Mouse (Mus musculus) MEL (cell line): ENCODE measurements around the gene Themis3. TPM values are rescaled to one million over a fixed set of nuclear protein-coding genes. Genes with fewer than 3 reads are reported as not detected.

ENCODE experiments used
- DNase-seq: peaks from one replicate; pipeline ENCODE4 v3.0.0; 2011; ENCODE audit warnings: low read depth, low spot score
- H3K27ac ChIP-seq: 2 replicates; pipeline ENCODE4 v1.5.1; 2012; ENCODE audit warnings: low read depth, mild to moderate bottlenecking, control low read depth, low read length, moderate library complexity; ENCODE audit not compliant: control insufficient read depth
- H3K27me3 ChIP-seq, 2 experiments: fragments of 150-350 bp in 1 of 2; sonication (generic) in 1 of 2; 2 replicates each; pipeline ENCODE4 v1.6.1; 2012; ENCODE audit warnings: low read length in 2 of 2, mild to moderate bottlenecking in 2 of 2, improper control_type of control experiment in 1 of 2, moderate library complexity in 1 of 2; ENCODE audit not compliant: insufficient read depth in 2 of 2, control insufficient read depth in 1 of 2
- H3K36me3 ChIP-seq, 2 experiments: 2 replicates each; pipeline ENCODE4 v1.6.1; 2012 to 2014; ENCODE audit warnings: low read length in 2 of 2, improper control_type of control experiment in 1 of 2, inconsistent platforms in 1 of 2, mild to moderate bottlenecking in 1 of 2; ENCODE audit not compliant: insufficient read depth in 2 of 2, control insufficient read depth in 1 of 2
- H3K4me1 ChIP-seq, 2 experiments: fragments of 150-350 bp in 1 of 2; sonication (generic) in 1 of 2; 2 replicates each; pipeline ENCODE4 v1.6.1; 2012; ENCODE audit warnings: low read length in 2 of 2, improper control_type of control experiment in 1 of 2, mild to moderate bottlenecking in 1 of 2; ENCODE audit not compliant: insufficient read depth in 2 of 2, control insufficient read depth in 1 of 2
- H3K4me3 ChIP-seq, 2 experiments: fragments of 150-350 bp in 1 of 2; sonication (generic) in 1 of 2; 2 replicates each; pipeline ENCODE4 v1.5.1; 2012; ENCODE audit warnings: low read depth in 2 of 2, low read length in 2 of 2, mild to moderate bottlenecking in 2 of 2, moderate library complexity in 2 of 2, control low read depth in 1 of 2, improper control_type of control experiment in 1 of 2; ENCODE audit not compliant: control insufficient read depth in 1 of 2, insufficient read depth in 1 of 2
- H3K79me2 ChIP-seq: 2 replicates; pipeline ENCODE4 v1.6.1; 2012; ENCODE audit warnings: mild to moderate bottlenecking, low read length, moderate library complexity; ENCODE audit not compliant: control insufficient read depth, poor library complexity, insufficient read depth
- H3K9ac ChIP-seq: 2 replicates; pipeline ENCODE4 v1.6.1; 2012; ENCODE audit warnings: low read depth, mild to moderate bottlenecking, control low read depth, low read length, moderate library complexity; ENCODE audit not compliant: control insufficient read depth, poor library complexity, severe bottlenecking
- H3K9me3 ChIP-seq: fragments of 150-350 bp; sonication (generic); replicated peaks from 2 replicates; pipeline ENCODE4 v1.6.1; 2012; ENCODE audit warnings: mild to moderate bottlenecking, low read length, improper control_type of control experiment, moderate library complexity; ENCODE audit not compliant: insufficient read depth
- CHD1 ChIP-seq: IDR thresholded peaks from 2 replicates; pipeline ENCODE4 v1.6.1; 2012; ENCODE audit warnings: low read depth, mild to moderate bottlenecking, inconsistent platforms, low read length, improper control_type of control experiment
- CTCF ChIP-seq, 3 experiments: IDR thresholded peaks in 2 of 3; conservative IDR thresholded peaks in 1 of 3; 2 replicates each; pipeline ENCODE4 v1.5.1; 2011 to 2012; ENCODE audit warnings: low read length in 3 of 3, low read depth in 2 of 3, mild to moderate bottlenecking in 2 of 3, improper control_type of control experiment in 1 of 3, inconsistent platforms in 1 of 3, mixed read lengths in 1 of 3, moderate library complexity in 1 of 3; ENCODE audit not compliant: control insufficient read depth in 1 of 3, insufficient read depth in 1 of 3, poor library complexity in 1 of 3, severe bottlenecking in 1 of 3
- E2F4 ChIP-seq: IDR thresholded peaks from 2 replicates; pipeline ENCODE4 v1.6.1; 2011; ENCODE audit warnings: low read depth, low read length, improper control_type of control experiment, borderline replicate concordance
- ELF1 ChIP-seq: IDR thresholded peaks from 2 replicates; pipeline ENCODE4 v1.6.1; 2014; ENCODE audit warnings: low read depth, mild to moderate bottlenecking, inconsistent platforms, low read length, improper control_type of control experiment, moderate library complexity
- MAFK ChIP-seq: IDR thresholded peaks from 2 replicates; pipeline ENCODE4 v1.6.1; 2011; ENCODE audit warnings: low read depth, mild to moderate bottlenecking, low read length, improper control_type of control experiment, borderline replicate concordance
- MAZ ChIP-seq: IDR thresholded peaks from 2 replicates; pipeline ENCODE4 v1.6.1; 2012; ENCODE audit warnings: low read depth, mild to moderate bottlenecking, inconsistent platforms, low read length, improper control_type of control experiment
- MYB ChIP-seq: IDR thresholded peaks from 2 replicates; pipeline ENCODE4 v1.6.1; 2011; ENCODE audit warnings: mild to moderate bottlenecking, low read depth, low read length, improper control_type of control experiment
- MYC ChIP-seq: IDR thresholded peaks from 2 replicates; pipeline ENCODE4 v1.6.1; 2011; ENCODE audit warnings: low read depth, mild to moderate bottlenecking, low read length, improper control_type of control experiment, moderate library complexity
- POLR2A ChIP-seq, 2 experiments: IDR thresholded peaks; 2 replicates each; pipeline ENCODE4 v1.6.1; 2011 to 2012; ENCODE audit warnings: low read length in 2 of 2, mild to moderate bottlenecking in 2 of 2, control low read depth in 1 of 2, improper control_type of control experiment in 1 of 2, low read depth in 1 of 2, moderate library complexity in 1 of 2; ENCODE audit not compliant: control insufficient read depth in 1 of 2, insufficient read depth in 1 of 2, poor library complexity in 1 of 2
- POLR2AphosphoS2 ChIP-seq: IDR thresholded peaks from 2 replicates; pipeline ENCODE4 v1.6.1; 2011; ENCODE audit warnings: low read length, improper control_type of control experiment
- POLR2AphosphoS5 ChIP-seq: IDR thresholded peaks from 2 replicates; pipeline ENCODE4 v1.6.1; 2012; ENCODE audit warnings: low read depth, borderline replicate concordance, mild to moderate bottlenecking, inconsistent platforms, low read length, moderate library complexity, mixed read lengths
- RAD21 ChIP-seq: IDR thresholded peaks from 2 replicates; pipeline ENCODE4 v1.6.1; 2011; ENCODE audit warnings: mild to moderate bottlenecking, low read depth, low read length, improper control_type of control experiment
- TCF12 ChIP-seq: IDR thresholded peaks from 2 replicates; pipeline ENCODE4 v1.6.1; 2014; ENCODE audit warnings: low read depth, mild to moderate bottlenecking, inconsistent platforms, low read length, improper control_type of control experiment, moderate library complexity
- UBTF ChIP-seq: IDR thresholded peaks from 2 replicates; pipeline ENCODE4 v1.6.1; 2012; ENCODE audit warnings: low read depth, mild to moderate bottlenecking, inconsistent platforms, low read length, improper control_type of control experiment, moderate library complexity, borderline replicate concordance; ENCODE audit not compliant: insufficient read depth
- ZC3H11A ChIP-seq: IDR thresholded peaks from 2 replicates; pipeline ENCODE4 v1.6.1; 2012; ENCODE audit warnings: low read depth, mild to moderate bottlenecking, inconsistent platforms, low read length, improper control_type of control experiment
- ZKSCAN1 ChIP-seq: IDR thresholded peaks from 2 replicates; pipeline ENCODE4 v1.6.1; 2012; ENCODE audit warnings: low read depth, mild to moderate bottlenecking, inconsistent platforms, low read length, improper control_type of control experiment, moderate library complexity
- ZNF384 ChIP-seq: IDR thresholded peaks from 2 replicates; pipeline ENCODE4 v1.6.1; 2012; ENCODE audit warnings: low read depth, mild to moderate bottlenecking, inconsistent platforms, low read length, improper control_type of control experiment
- polyA plus RNA-seq, 2 experiments: library from polyadenylated mRNA; stranded (reverse) in 1 of 2; unstranded in 1 of 2; fragments of >175 nt in 1 of 2; fragments of >200 nt in 1 of 2; gene quantifications; 2 replicates each; pipeline versions ENCODE4 v1.2.1 to v1.2.4; 2012; ENCODE audit warnings: low replicate concordance in 2 of 2, low read depth in 1 of 2; ENCODE audit not compliant: insufficient read length in 2 of 2, insufficient read depth in 1 of 2, missing spikeins in 1 of 2
- total RNA-seq: library from RNA; depleted of rRNA; stranded (reverse); fragments of 300-350 nt; gene quantifications from 2 replicates; pipeline ENCODE4 v1.2.3, GENCODE M21; 2012

Themis3 gene
- total and polyA plus RNA-seq, 3 experiments = 0.03 TPM; not detected in 2

GRCm38 (mm10) chr17:66561380-66561779 is 33.0 kb downstream of the Themis3 start:
- Histone ChIP-seq H3K9ac (no peak overlapping the region), H3K36me3 (no peaks in the 10 kb centered on the region), H3K4me3 (no peak overlapping the region), H3K27me3 (no peaks in the 10 kb centered on the region), H3K9me3 (no peaks in the 10 kb centered on the region), H3K4me1 (no peaks in the 10 kb centered on the region), H3K27ac (no peak overlapping the region), H3K79me2 (no peaks in the 10 kb centered on the region)
- TF ChIP-seq TCF12 (no peak), ZNF384 (no peak), POLR2AphosphoS2 (no peak), POLR2AphosphoS5 (no peak), MYC (no peak), RAD21 (no peak), MAZ (no peak), MYB (no peak), ZKSCAN1 (no peak), CHD1 (no peak), MAFK (no peak), UBTF (no peak), ELF1 (no peak), ZC3H11A (no peak), E2F4 (no peak)
- no peak for DNase-seq

GRCm38 (mm10) chr17:66558404-66559317 is 35.8 kb downstream of the Themis3 start:
- no peak overlapping the region for H3K9ac ChIP-seq
- no peaks in the 10 kb centered on the region for H3K36me3 ChIP-seq
- no peak overlapping the region for H3K4me3 ChIP-seq
- DNase-seq = no peak
- no peaks in the 10 kb centered on the region for H3K4me1 ChIP-seq
- no peaks in the 10 kb centered on the region for H3K79me2 ChIP-seq
- H3K9me3 ChIP-seq = no peaks in the 10 kb centered on the region
- H3K27me3 ChIP-seq = no peaks in the 10 kb centered on the region
- H3K27ac ChIP-seq = no peak overlapping the region
- peak in 2 of 3 experiments; percentile 4 to 24; a peak in 3 of 6 replicates for TF ChIP-seq CTCF (IDR thresholded peaks at IDR 0.05 in 2 of 3, conservative IDR thresholded peaks at IDR 0.05 in 1 of 3; ENCODE audit: control insufficient read depth in 1 of 3, insufficient read depth in 1 of 3, low read depth in 2 of 3, low read length in 3 of 3, poor library complexity in 1 of 3, severe bottlenecking in 1 of 3)
- no peak for TF ChIP-seq POLR2A (IDR thresholded peaks at IDR 0.05; ENCODE audit: control insufficient read depth in 1 of 2, insufficient read depth in 1 of 2, low read depth in 1 of 2, low read length in 2 of 2, poor library complexity in 1 of 2)
